ENCODE assay signal across 13 mouse cellular contexts in the genomic region with DNA sequence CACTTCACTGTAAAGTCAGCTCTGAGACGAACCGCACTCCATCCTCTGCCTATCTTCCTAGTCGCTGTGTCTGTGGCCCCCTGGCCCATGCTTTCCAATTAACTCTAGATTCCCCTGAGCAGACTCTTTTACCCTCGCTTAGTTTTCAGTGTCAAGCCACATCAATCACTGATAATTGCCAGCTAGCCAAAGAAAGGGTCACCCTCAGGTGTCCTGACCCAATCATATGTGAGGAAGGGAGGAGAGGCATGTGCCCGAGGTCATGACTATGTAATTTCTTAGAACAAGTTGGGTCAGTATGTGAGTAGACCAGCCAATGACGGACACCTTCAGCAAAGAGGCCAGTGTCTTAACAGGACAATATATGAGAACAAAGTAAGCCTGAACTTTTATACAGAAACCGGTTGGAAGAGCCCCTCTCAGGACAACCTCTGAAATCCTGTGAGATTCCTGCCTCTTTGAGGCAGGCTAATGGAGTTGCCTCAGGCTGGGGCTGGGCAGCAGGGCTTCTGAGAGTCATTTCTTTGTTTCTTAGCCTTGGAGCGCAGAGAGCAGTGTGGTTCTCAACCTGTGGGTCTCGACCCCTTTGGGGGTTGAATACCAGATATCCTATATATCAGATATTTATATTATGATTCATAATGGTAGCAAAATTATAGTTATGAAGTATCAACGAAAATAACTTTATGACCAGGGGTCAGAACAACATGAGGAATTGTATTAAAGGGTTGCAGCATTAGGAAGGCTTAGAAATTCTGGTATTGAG.
DNase-seq lines count a peak whose midpoint lies in the region; ATAC-seq and TF ChIP-seq lines count a peak whose summit lies in the region.
"Had no signal": no experiment of that assay in that cellular context is flagged by ENCODE, and none has a peak within 500 bp of the region (broad histone marks: within the 10 kb centered on the region; RNA-seq: fewer than 3 reads in every experiment).

No protein-coding gene starts in this region.

- TF ChIP-seq POLR2A in kidney, adult 2 months (IDR thresholded peaks at IDR 0.05; ENCODE audit: low read depth, low read length), result no peak

- no peaks in the 10 kb centered on the region for H3K27me3 ChIP-seq in forebrain, embryonic 10.5 days (ENCODE audit: poor library complexity, severe bottlenecking)
- no peaks in the 10 kb centered on the region for H3K27me3 ChIP-seq in forebrain, postnatal 0 days (ENCODE audit: insufficient read depth, low read length)
- H3K27me3 ChIP-seq in kidney, embryonic 16.5 days (ENCODE audit: insufficient read depth, low read length), result no peaks in the 10 kb centered on the region
- H3K27me3 ChIP-seq in kidney, adult 2 months (replicated peaks; ENCODE audit: control insufficient read depth, insufficient read depth, low read length), result no peaks in the 10 kb centered on the region
- H3K27me3 ChIP-seq in embryonic facial prominence, embryonic 11.5 days (ENCODE audit: control insufficient read depth, insufficient read depth, low read length), result no peaks in the 10 kb centered on the region
- H3K27me3 ChIP-seq in neural tube, embryonic 15.5 days (replicated peaks), result no peaks in the 10 kb centered on the region

- no peak overlapping the region for H3K9ac ChIP-seq in forebrain, postnatal 0 days
- 0 out of 2 replicates have a peak overlapping the region, but pooled peaks have one; percentile 29 for H3K9ac ChIP-seq in kidney, embryonic 16.5 days (replicated peaks; ENCODE audit: low read length)
- no peak overlapping the region for H3K9ac ChIP-seq in embryonic facial prominence, embryonic 11.5 days (replicated peaks; ENCODE audit: low read length)
- H3K9ac ChIP-seq in neural tube, embryonic 15.5 days (replicated peaks), result no peak overlapping the region

- ATAC-seq in forebrain, postnatal 0 days, result no peak
- ATAC-seq in kidney, embryonic 16.5 days (ENCODE audit: low FRiP score, low TSS enrichment), result no peak
- ATAC-seq in embryonic facial prominence, embryonic 11.5 days (replicated peaks; ENCODE audit: insufficient number of reproducible peaks, low FRiP score, low TSS enrichment, low read depth), result no peak
- no peak for ATAC-seq in neural tube, embryonic 15.5 days (ENCODE audit: low FRiP score)

- H3K27ac ChIP-seq in forebrain, embryonic 10.5 days, result peak overlapping the region; percentile 63
- no peak overlapping the region for H3K27ac ChIP-seq in forebrain, postnatal 0 days (ENCODE audit: low read depth, low read length)
- H3K27ac ChIP-seq in kidney, embryonic 16.5 days (ENCODE audit: low read length), result no peak overlapping the region
- H3K27ac ChIP-seq in kidney, adult 2 months (ENCODE audit: insufficient read depth, low read depth, low read length), result no peak overlapping the region
- H3K27ac ChIP-seq in embryonic facial prominence, embryonic 11.5 days (replicated peaks; ENCODE audit: low read depth, low read length), result no peak overlapping the region
- no peak overlapping the region for H3K27ac ChIP-seq in neural tube, embryonic 15.5 days (replicated peaks)

- WGBS in forebrain, embryonic 10.5 days, result 54% methylated on average over 10 of the region's 10 CpGs
- WGBS in forebrain, postnatal 0 days, result 59% methylated on average over 10 of the region's 10 CpGs
- 46% methylated on average over 10 of the region's 10 CpGs for WGBS in kidney, embryonic 16.5 days
- WGBS in kidney, adult 2 months, result 81% methylated on average over 10 of the region's 10 CpGs
- 34% methylated on average over 10 of the region's 10 CpGs for WGBS in embryonic facial prominence, embryonic 11.5 days
- 56% methylated on average over 10 of the region's 10 CpGs for WGBS in neural tube, embryonic 15.5 days

- H3K4me2 ChIP-seq in forebrain, postnatal 0 days (ENCODE audit: low read depth), result no peak overlapping the region
- H3K4me2 ChIP-seq in kidney, embryonic 16.5 days (replicated peaks; ENCODE audit: low read depth, low read length), result no peak overlapping the region
- H3K4me2 ChIP-seq in embryonic facial prominence, embryonic 11.5 days (ENCODE audit: low read depth, low read length), result no peak overlapping the region
- no peak overlapping the region for H3K4me2 ChIP-seq in neural tube, embryonic 15.5 days

- no peak for DNase-seq in forebrain, embryonic 10.5 days (ENCODE audit: extremely low spot score, low spot score)
- no peak for DNase-seq in forebrain, postnatal 0 days
- DNase-seq in kidney, adult 2 months, result no peak
- peak; percentile 42 for DNase-seq in embryonic facial prominence, embryonic 11.5 days (ENCODE audit: low spot score)
- DNase-seq in retina, postnatal 1 day, result peak; percentile 57
- no peak for DNase-seq in kidney, postnatal 14 days
- DNase-seq: cerebellum, postnatal 14 days; kidney, adult 18-20 months; midbrain, embryonic 14.5 days; right cerebral cortex, postnatal 4 days had no signal

- no peaks in the 10 kb centered on the region for H3K36me3 ChIP-seq in forebrain, embryonic 10.5 days (replicated peaks)
- H3K36me3 ChIP-seq in forebrain, postnatal 0 days (ENCODE audit: insufficient read depth), result no peaks in the 10 kb centered on the region
- H3K36me3 ChIP-seq in kidney, embryonic 16.5 days (ENCODE audit: insufficient read depth, low read length), result no peaks in the 10 kb centered on the region
- no peaks in the 10 kb centered on the region for H3K36me3 ChIP-seq in kidney, adult 2 months (ENCODE audit: control insufficient read depth, insufficient read depth, low read length)
- no peaks in the 10 kb centered on the region for H3K36me3 ChIP-seq in embryonic facial prominence, embryonic 11.5 days (replicated peaks; ENCODE audit: control insufficient read depth, insufficient read depth, low read depth, low read length)
- H3K36me3 ChIP-seq in neural tube, embryonic 15.5 days, result no peaks in the 10 kb centered on the region

- no peaks in the 10 kb centered on the region for H3K9me3 ChIP-seq in forebrain, embryonic 10.5 days
- no peaks in the 10 kb centered on the region for H3K9me3 ChIP-seq in forebrain, postnatal 0 days (ENCODE audit: low read length)
- H3K9me3 ChIP-seq in kidney, embryonic 16.5 days (ENCODE audit: low read length), result no peaks in the 10 kb centered on the region
- H3K9me3 ChIP-seq in embryonic facial prominence, embryonic 11.5 days (replicated peaks; ENCODE audit: control insufficient read depth, low read length), result no peaks in the 10 kb centered on the region
- no peaks in the 10 kb centered on the region for H3K9me3 ChIP-seq in neural tube, embryonic 15.5 days (replicated peaks)

- H3K4me3 ChIP-seq in forebrain, embryonic 10.5 days, result no peak overlapping the region
- no peak overlapping the region for H3K4me3 ChIP-seq in forebrain, postnatal 0 days (ENCODE audit: low read depth, low read length)
- no peak overlapping the region for H3K4me3 ChIP-seq in kidney, embryonic 16.5 days (ENCODE audit: low read length)
- no peak overlapping the region for H3K4me3 ChIP-seq in kidney, adult 2 months (ENCODE audit: insufficient read depth, low read depth, low read length)
- H3K4me3 ChIP-seq in embryonic facial prominence, embryonic 11.5 days (ENCODE audit: low read depth, low read length), result no peak overlapping the region
- no peak overlapping the region for H3K4me3 ChIP-seq in neural tube, embryonic 15.5 days (replicated peaks)
- H3K4me3 ChIP-seq: erythroblast, embryonic 14.5 days had no signal

- H3K4me1 ChIP-seq in forebrain, embryonic 10.5 days, result peaks cover 42% of the 10 kb centered on the region
- H3K4me1 ChIP-seq in forebrain, postnatal 0 days (ENCODE audit: insufficient read depth), result no peaks in the 10 kb centered on the region
- peaks cover 25% of the 10 kb centered on the region for H3K4me1 ChIP-seq in kidney, embryonic 16.5 days (ENCODE audit: insufficient read depth, low read length)
- no peaks in the 10 kb centered on the region for H3K4me1 ChIP-seq in kidney, adult 2 months (ENCODE audit: control insufficient read depth, insufficient read depth, low read length)
- H3K4me1 ChIP-seq in embryonic facial prominence, embryonic 11.5 days (ENCODE audit: control insufficient read depth, insufficient read depth, low read length), result peaks cover 2% of the 10 kb centered on the region; the same call in 1 of the 2 replicates
- peaks cover 23% of the 10 kb centered on the region for H3K4me1 ChIP-seq in neural tube, embryonic 15.5 days

- no peak for TF ChIP-seq CTCF in forebrain, postnatal 0 days (IDR thresholded peaks at IDR 0.05; ENCODE audit: low read depth)
- no peak for TF ChIP-seq CTCF in kidney, adult 2 months (conservative IDR thresholded peaks at IDR 0.05; ENCODE audit: insufficient read depth, insufficient read length, low read depth, low read length)

Comparison
In these comparisons a context has a peak if more than half of its experiments do, and no peak if none do; other contexts are left out.
1. DNase-seq: peak in embryonic facial prominence, embryonic 11.5 days (single experiment) and retina, postnatal 1 day (single experiment); none in forebrain, embryonic 10.5 days (single experiment), forebrain, postnatal 0 days (single experiment), kidney, adult 2 months (single experiment) and kidney, postnatal 14 days (single experiment).